Mouse (Mus musculus): Measurements from ENCODE around the gene Mgat5b.
A peak's percentile ranks its signal among the peaks of the same experiment; 100 is the strongest.

Gene Mgat5b

GRCm38 (mm10) chr11:116980313-116980712 lies 61.6 kb downstream of the Mgat5b start:
- no peak for DNase-seq (ENCODE audit: low read depth)

GRCm38 (mm10) chr11:116982543-116982942 lies 63.9 kb downstream of the Mgat5b start:
- DNase-seq (ENCODE audit: low read depth) = no peak

GRCm38 (mm10) chr11:116985504-116986385 lies 67.1 kb downstream of the Mgat5b start:
- DNase-seq (ENCODE audit: low read depth) = peak; percentile 23

GRCm38 (mm10) chr11:116988131-116988530 lies 69.5 kb downstream of the Mgat5b start:
- DNase-seq (ENCODE audit: low read depth) = no peak

- no peak for DNase-seq (ENCODE audit: low read depth)
These were observed 71.6 kb downstream of the Mgat5b start for GRCm38 (mm10) chr11:116990231-116990630.

- DNase-seq (ENCODE audit: low read depth) = no peak
These were observed 72.7 kb downstream of the Mgat5b start for GRCm38 (mm10) chr11:116991410-116991809.

GRCm38 (mm10) chr11:116991964-116992363 lies 73.3 kb downstream of the Mgat5b start:
- DNase-seq (ENCODE audit: low read depth) = peak; percentile 9

- DNase-seq (ENCODE audit: low read depth) = no peak
These were observed 75.5 kb downstream of the Mgat5b start for GRCm38 (mm10) chr11:116994095-116994582.

GRCm38 (mm10) chr11:116996976-116997375 lies 78.3 kb downstream of the Mgat5b start:
- no peak for DNase-seq (ENCODE audit: low read depth)

- DNase-seq (ENCODE audit: low read depth) = peak; percentile 17
These were observed 80.3 kb downstream of the Mgat5b start for GRCm38 (mm10) chr11:116998935-116999334.

GRCm38 (mm10) chr11:117000219-117000618 lies 81.6 kb downstream of the Mgat5b start:
- DNase-seq (ENCODE audit: low read depth) = no peak

- DNase-seq (ENCODE audit: low read depth) = no peak
These were observed 83.1 kb downstream of the Mgat5b start for GRCm38 (mm10) chr11:117001789-117002188.

- no peak for DNase-seq (ENCODE audit: low read depth)
These were observed 84.8 kb downstream of the Mgat5b start for GRCm38 (mm10) chr11:117003503-117003902.

- DNase-seq (ENCODE audit: low read depth) = no peak
These were observed 85.6 kb downstream of the Mgat5b start for GRCm38 (mm10) chr11:117004277-117004676.

GRCm38 (mm10) chr11:117017462-117017861 lies 98.8 kb downstream of the Mgat5b start:
- DNase-seq (ENCODE audit: low read depth) = no peak

- peak; percentile 81 for DNase-seq (ENCODE audit: low read depth)
These were observed 99.7 kb downstream of the Mgat5b start for GRCm38 (mm10) chr11:117018410-117018809.

- DNase-seq (ENCODE audit: low read depth) = no peak
These were observed 102.4 kb downstream of the Mgat5b start for GRCm38 (mm10) chr11:117021026-117021425.

- DNase-seq (ENCODE audit: low read depth) = no peak
These were observed 104.9 kb downstream of the Mgat5b start for GRCm38 (mm10) chr11:117023537-117023936.

- DNase-seq (ENCODE audit: low read depth) = peak; percentile 11
These were observed 109.0 kb downstream of the Mgat5b start for GRCm38 (mm10) chr11:117027681-117028080.

- no peak for DNase-seq (ENCODE audit: low read depth)
These were observed 110.4 kb downstream of the Mgat5b start for GRCm38 (mm10) chr11:117028861-117029568.

- no peak for DNase-seq (ENCODE audit: low read depth)
These were observed 110.9 kb downstream of the Mgat5b start for GRCm38 (mm10) chr11:117029569-117029955.

GRCm38 (mm10) chr11:117030018-117030417 lies 111.4 kb downstream of the Mgat5b start:
- DNase-seq (ENCODE audit: low read depth) = no peak

Data from 416B (cell line).